Mouse (Mus musculus): ENCODE measurements around the gene Tcf19. TPM values are rescaled to one million over a fixed set of nuclear protein-coding genes. Genes with fewer than 3 reads are reported as not detected.

The Tcf19 gene
- polyA plus RNA-seq, 1 experiment from 2014 or later = 20.6 TPM

DNA sequence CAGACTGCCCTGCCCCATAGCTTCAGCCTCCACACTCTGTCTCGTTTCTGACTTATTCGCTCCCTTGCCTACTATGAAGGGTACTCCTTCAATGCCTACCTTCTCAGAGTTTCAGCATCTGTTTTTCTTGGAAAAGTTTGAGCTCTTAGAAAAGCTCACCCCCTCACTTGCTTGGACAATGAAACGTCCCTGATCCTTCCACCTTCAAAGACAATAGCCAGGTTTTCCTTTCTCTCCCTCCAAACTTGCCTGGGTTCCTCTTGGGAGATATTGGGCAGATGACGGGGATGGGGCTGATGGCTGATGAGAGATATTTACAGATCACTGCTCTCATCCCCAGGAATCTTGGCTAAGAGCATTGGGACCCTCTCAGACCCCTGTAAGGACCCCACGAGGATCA lies 37.7 kb upstream of the Tcf19 start:
- H3K4me1 ChIP-seq (ENCODE audit: insufficient read depth) = 0 out of 2 replicates have a peak, but pooled peaks cover 2% of the 10 kb centered on the region
- no peaks in the 10 kb centered on the region for H3K9me3 ChIP-seq (ENCODE audit: low read length)
- 69% methylated on average over 5 of the region's 5 CpGs for WGBS (ENCODE audit: insufficient replicate concordance)
- H3K9ac ChIP-seq (replicated peaks) = no peak overlapping the region
- DNase-seq (no peak), ATAC-seq (no peak)
- no peak for TF ChIP-seq EP300 (IDR thresholded peaks at IDR 0.05; ENCODE audit: low read depth)
- no peak overlapping the region for H3K4me2 ChIP-seq (ENCODE audit: low read depth, low read length)
- H3K36me3 ChIP-seq (replicated peaks; ENCODE audit: insufficient read depth, low read length) = no peaks in the 10 kb centered on the region
- H3K27ac ChIP-seq (ENCODE audit: low read depth) = no peak overlapping the region
- no peak overlapping the region for H3K4me3 ChIP-seq (ENCODE audit: low read depth, low read length)
- H3K27me3 ChIP-seq (ENCODE audit: insufficient read depth, low read length) = no peaks in the 10 kb centered on the region

DNA sequence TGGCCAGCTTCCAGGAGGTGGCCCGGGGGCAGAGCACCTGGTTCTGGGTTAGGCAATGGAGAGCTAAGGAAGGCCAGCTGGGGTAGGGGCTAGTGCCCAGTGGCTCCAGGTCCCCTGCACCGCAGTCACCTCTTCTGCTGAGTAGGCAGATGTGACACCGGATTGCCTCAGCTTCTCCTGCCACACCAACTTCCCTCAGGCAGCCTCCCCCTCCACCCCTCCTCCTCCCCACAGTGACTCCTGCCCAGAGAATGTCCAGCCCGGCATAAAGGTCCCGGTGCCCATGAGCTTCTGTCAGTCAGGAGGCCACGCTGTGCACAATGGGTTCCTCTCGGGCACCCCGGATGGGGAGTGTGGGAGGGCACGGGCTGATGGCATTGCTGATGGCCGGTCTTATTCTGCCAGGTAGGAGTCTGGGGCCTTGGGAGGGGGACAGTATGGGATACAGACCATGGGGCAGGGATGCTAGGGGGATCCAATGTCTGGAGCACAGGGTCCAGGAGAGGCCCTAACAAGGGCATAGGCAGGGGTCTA lies 35.3 kb upstream of the Tcf19 start, which contains the start of gene Cdsn:
Gene Cdsn, plus strand, starts transcription at position 248 of the 534 bp plus-strand sequence.
- no peak within 1 kb of the TSS for H3K27ac ChIP-seq (ENCODE audit: low read depth)
- DNase-seq (no peak), ATAC-seq (no peak)
- H3K4me3 ChIP-seq (ENCODE audit: low read depth, low read length) = no peak within 1 kb of the TSS
- no peak for TF ChIP-seq EP300 (IDR thresholded peaks at IDR 0.05; ENCODE audit: low read depth)
- TF ChIP-seq CTCF (IDR thresholded peaks at IDR 0.05; ENCODE audit: low read depth) = no peak
- H3K4me2 ChIP-seq (ENCODE audit: low read depth, low read length) = no peak within 1 kb of the TSS
- H3K9ac ChIP-seq (replicated peaks) = no peak within 1 kb of the TSS
- H3K27me3 ChIP-seq (ENCODE audit: insufficient read depth, low read length) = no peaks in the 10 kb centered on the region
- 0 out of 2 replicates have a peak, but pooled peaks cover 2% of the 10 kb centered on the region for H3K4me1 ChIP-seq (ENCODE audit: insufficient read depth)
- H3K9me3 ChIP-seq (ENCODE audit: low read length) = no peaks in the 10 kb centered on the region
- H3K36me3 ChIP-seq (replicated peaks; ENCODE audit: insufficient read depth, low read length) = no peaks in the 10 kb centered on the region
- 79% methylated on average over 10 of the region's 10 CpGs for WGBS (ENCODE audit: insufficient replicate concordance)

DNA sequence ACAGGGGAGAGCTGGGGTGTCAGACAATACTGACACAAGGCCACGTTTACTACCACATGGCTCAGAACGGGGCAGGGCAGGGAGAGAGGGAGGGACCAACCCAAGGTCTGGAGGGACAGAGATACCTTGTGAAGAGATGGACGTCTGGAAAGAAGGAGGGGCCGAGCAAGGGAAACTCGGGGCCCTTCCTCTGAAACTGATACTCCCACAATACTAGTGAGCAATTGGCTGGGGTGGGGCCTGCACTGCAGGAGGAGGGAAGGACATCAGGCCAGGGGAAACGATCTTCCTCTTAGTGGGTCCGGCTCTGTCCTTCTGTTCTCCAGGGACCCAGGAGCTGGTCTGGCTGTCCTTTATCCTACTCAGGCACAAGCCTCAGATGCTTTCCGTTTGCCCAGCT lies 34.2 kb upstream of the Tcf19 start:
- Histone ChIP-seq H3K27me3 (ENCODE audit: insufficient read depth, low read length) (no peaks in the 10 kb centered on the region), H3K36me3 (replicated peaks; ENCODE audit: insufficient read depth, low read length) (no peaks in the 10 kb centered on the region), H3K4me3 (ENCODE audit: low read depth, low read length) (no peak overlapping the region), H3K4me2 (ENCODE audit: low read depth, low read length) (no peak overlapping the region), H3K9ac (replicated peaks) (no peak overlapping the region), H3K9me3 (ENCODE audit: low read length) (no peaks in the 10 kb centered on the region), H3K27ac (ENCODE audit: low read depth) (no peak overlapping the region), H3K4me1 (ENCODE audit: insufficient read depth) (0 out of 2 replicates have a peak, but pooled peaks cover 2% of the 10 kb centered on the region)
- 49% methylated on average over 8 of the region's 8 CpGs for WGBS (ENCODE audit: insufficient replicate concordance)
- no peak for ATAC-seq
- DNase-seq = no peak
- TF ChIP-seq CTCF (IDR thresholded peaks at IDR 0.05; ENCODE audit: low read depth) (no peak), EP300 (IDR thresholded peaks at IDR 0.05; ENCODE audit: low read depth) (no peak)

DNA sequence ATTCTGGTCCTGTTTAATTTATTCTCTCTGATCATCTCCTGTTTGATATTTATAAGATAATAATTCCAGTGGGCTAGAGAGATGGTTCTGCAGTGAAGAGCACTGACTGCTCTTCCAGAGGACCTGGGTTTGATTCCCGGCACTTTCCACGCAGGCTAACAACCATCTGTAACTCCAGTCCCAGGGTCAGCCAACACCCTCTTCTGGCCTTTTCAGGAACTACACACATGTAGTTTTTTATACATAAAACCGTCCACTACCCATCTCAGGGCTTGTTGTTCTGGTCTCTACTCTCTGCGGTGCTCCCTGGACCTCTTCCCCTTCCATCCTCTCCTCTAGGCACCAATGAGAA lies 33.5 kb upstream of the Tcf19 start:
- H3K36me3 ChIP-seq (replicated peaks; ENCODE audit: insufficient read depth, low read length) = no peaks in the 10 kb centered on the region
- no peaks in the 10 kb centered on the region for H3K9me3 ChIP-seq (ENCODE audit: low read length)
- no peak overlapping the region for H3K9ac ChIP-seq (replicated peaks)
- 0 out of 2 replicates have a peak, but pooled peaks cover 2% of the 10 kb centered on the region for H3K4me1 ChIP-seq (ENCODE audit: insufficient read depth)
- H3K27ac ChIP-seq (ENCODE audit: low read depth) = 0 out of 2 replicates have a peak overlapping the region, but pooled peaks have one; percentile 18
- 88% methylated on average over 4 of the region's 4 CpGs for WGBS (ENCODE audit: insufficient replicate concordance)
- TF ChIP-seq CTCF (IDR thresholded peaks at IDR 0.05; ENCODE audit: low read depth) (no peak), EP300 (IDR thresholded peaks at IDR 0.05; ENCODE audit: low read depth) (no peak)
- no peak overlapping the region for H3K4me2 ChIP-seq (ENCODE audit: low read depth, low read length)
- ATAC-seq = no peak
- H3K4me3 ChIP-seq (ENCODE audit: low read depth, low read length) = no peak overlapping the region
- DNase-seq = no peak
- H3K27me3 ChIP-seq (ENCODE audit: insufficient read depth, low read length) = no peaks in the 10 kb centered on the region

DNA sequence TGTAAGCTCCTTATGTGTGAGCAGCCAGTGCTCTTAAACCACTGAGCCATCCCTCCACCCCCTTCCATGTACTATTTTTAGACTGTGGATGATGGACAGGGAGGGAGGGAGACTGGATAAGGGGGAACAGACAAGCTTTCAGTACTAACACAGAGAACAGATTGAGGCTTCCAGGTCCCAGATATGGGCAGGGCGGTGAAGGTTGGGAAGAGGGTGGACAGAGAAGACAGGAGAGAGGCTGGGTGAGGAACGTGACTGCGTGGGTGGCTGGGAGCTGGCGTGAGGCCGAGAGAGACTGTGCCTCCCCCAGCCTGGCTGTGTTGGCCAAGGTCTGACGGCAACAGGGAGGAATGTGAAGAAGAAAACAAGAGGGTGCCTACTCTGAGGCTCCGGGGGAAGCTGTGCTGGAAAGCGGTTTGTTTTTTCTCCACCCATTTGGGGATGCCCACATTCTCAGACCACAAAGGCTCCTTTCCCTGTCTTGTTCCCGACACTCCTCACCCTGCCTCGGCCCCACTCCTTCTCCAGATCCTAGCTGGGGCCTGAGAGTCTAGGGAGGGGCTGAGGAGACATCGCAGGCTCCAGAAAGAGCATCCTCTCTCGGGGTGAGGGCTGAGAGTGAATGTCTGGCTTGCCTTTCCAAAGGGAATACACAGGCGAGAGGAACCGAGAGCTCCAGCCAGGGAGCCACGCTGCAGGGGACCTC lies 33.0 kb upstream of the Tcf19 start:
- 52% methylated on average over 15 of the region's 15 CpGs for WGBS (ENCODE audit: insufficient replicate concordance)
- H3K9ac ChIP-seq (replicated peaks) = no peak overlapping the region
- H3K4me3 ChIP-seq (ENCODE audit: low read depth, low read length) = no peak overlapping the region
- TF ChIP-seq CTCF (IDR thresholded peaks at IDR 0.05; ENCODE audit: low read depth) = no peak
- no peak for TF ChIP-seq EP300 (IDR thresholded peaks at IDR 0.05; ENCODE audit: low read depth)
- H3K4me2 ChIP-seq (ENCODE audit: low read depth, low read length) = no peak overlapping the region
- H3K27me3 ChIP-seq (ENCODE audit: insufficient read depth, low read length) = no peaks in the 10 kb centered on the region
- ATAC-seq (peak; percentile 50), DNase-seq (peak; percentile 44)
- H3K4me1 ChIP-seq (ENCODE audit: insufficient read depth) = 0 out of 2 replicates have a peak, but pooled peaks cover 2% of the 10 kb centered on the region
- H3K27ac ChIP-seq (ENCODE audit: low read depth) = 0 out of 2 replicates have a peak overlapping the region, but pooled peaks have one; percentile 18
- no peaks in the 10 kb centered on the region for H3K9me3 ChIP-seq (ENCODE audit: low read length)
- no peaks in the 10 kb centered on the region for H3K36me3 ChIP-seq (replicated peaks; ENCODE audit: insufficient read depth, low read length)

DNA sequence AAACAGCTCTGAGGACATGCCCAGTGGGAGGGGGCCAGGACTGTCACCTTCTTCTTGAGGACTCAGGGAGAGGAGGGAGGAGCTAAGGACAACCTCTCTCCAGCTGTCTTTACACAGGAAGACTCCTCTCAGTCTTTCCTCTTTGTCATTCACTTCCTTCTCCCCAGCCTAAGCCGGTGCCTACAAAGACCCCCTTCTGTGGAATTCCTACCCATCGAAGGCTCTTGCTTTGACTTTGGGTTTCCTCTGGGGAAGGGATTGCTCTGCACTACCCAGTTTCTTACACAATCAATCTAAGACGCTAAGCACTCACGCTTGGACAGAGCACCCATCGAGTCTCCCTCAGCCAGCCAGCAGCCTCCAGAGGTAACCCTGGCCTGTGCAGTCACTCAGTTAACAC lies 32.0 kb upstream of the Tcf19 start:
- no peak overlapping the region for H3K27ac ChIP-seq (ENCODE audit: low read depth)
- H3K4me3 ChIP-seq (ENCODE audit: low read depth, low read length) = no peak overlapping the region
- no peaks in the 10 kb centered on the region for H3K36me3 ChIP-seq (replicated peaks; ENCODE audit: insufficient read depth, low read length)
- no peak overlapping the region for H3K4me2 ChIP-seq (ENCODE audit: low read depth, low read length)
- no peak for TF ChIP-seq EP300 (IDR thresholded peaks at IDR 0.05; ENCODE audit: low read depth)
- no peak for TF ChIP-seq CTCF (IDR thresholded peaks at IDR 0.05; ENCODE audit: low read depth)
- H3K27me3 ChIP-seq (ENCODE audit: insufficient read depth, low read length) = no peaks in the 10 kb centered on the region
- 31% methylated on average over 5 of the region's 5 CpGs for WGBS (ENCODE audit: insufficient replicate concordance)
- 0 out of 2 replicates have a peak, but pooled peaks cover 2% of the 10 kb centered on the region for H3K4me1 ChIP-seq (ENCODE audit: insufficient read depth)
- no peaks in the 10 kb centered on the region for H3K9me3 ChIP-seq (ENCODE audit: low read length)
- no peak overlapping the region for H3K9ac ChIP-seq (replicated peaks)
- DNase-seq = no peak
- ATAC-seq = no peak

Measured in liver, postnatal 0 days (tissue).